Mouse (Mus musculus) C2C12 (cell line): ENCODE measurements around the gene Tnfrsf19. TPM values are rescaled to one million over a fixed set of nuclear protein-coding genes. Genes with fewer than 3 reads are reported as not detected.

Experiments used
- H3K27me3 ChIP-seq: one replicate; pipeline ENCODE4 v1.6.1; 2011; ENCODE audit not compliant: control insufficient read depth, insufficient read depth, insufficient read length
- H3K36me3 ChIP-seq: one replicate; pipeline ENCODE4 v1.6.1; 2011; ENCODE audit not compliant: control insufficient read depth, insufficient read depth
- H3K4me3 ChIP-seq: one replicate; pipeline ENCODE4 v1.5.1; 2011; ENCODE audit warnings: mild to moderate bottlenecking, control low read depth; ENCODE audit not compliant: poor library complexity, insufficient read depth, severe bottlenecking
- H3K79me2 ChIP-seq: one replicate; pipeline ENCODE4 v1.6.1; 2011; ENCODE audit not compliant: control insufficient read depth, insufficient read depth
- H3K79me3 ChIP-seq: one replicate; pipeline ENCODE4 v1.6.1; 2011; ENCODE audit warnings: low read depth, control low read depth
- H3ac ChIP-seq: one replicate; pipeline ENCODE3; 2011; ENCODE audit warnings: low read depth; ENCODE audit not compliant: control insufficient read depth, insufficient read length
- CEBPB ChIP-seq: IDR thresholded peaks from one replicate; pipeline ENCODE4 v1.6.1; 2011; ENCODE audit warnings: low read depth, mild to moderate bottlenecking, control low read depth, moderate library complexity
- CTCF ChIP-seq: IDR thresholded peaks from one replicate; pipeline ENCODE4 v1.5.1; 2011; ENCODE audit not compliant: control insufficient read depth, insufficient read depth, insufficient read length
- FOSL1 ChIP-seq: IDR thresholded peaks from one replicate; pipeline ENCODE4 v1.8.0; 2011; ENCODE audit warnings: mild to moderate bottlenecking, low read length; ENCODE audit not compliant: poor library complexity, insufficient read depth, severe bottlenecking
- MAX ChIP-seq: IDR thresholded peaks from one replicate; pipeline ENCODE4 v1.6.1; 2011; ENCODE audit warnings: mild to moderate bottlenecking, control low read depth
- MYOD1 ChIP-seq: IDR thresholded peaks from one replicate; pipeline ENCODE4 v1.6.1; 2011; ENCODE audit warnings: low read depth; ENCODE audit not compliant: control insufficient read depth, insufficient read length
- MYOG ChIP-seq: IDR thresholded peaks from one replicate; pipeline ENCODE4 v1.6.1; 2011; ENCODE audit not compliant: control insufficient read depth, insufficient read length; ENCODE audit errors: extremely low read depth
- USF1 ChIP-seq: IDR thresholded peaks from one replicate; pipeline ENCODE4 v1.6.1; 2011; ENCODE audit warnings: low read depth, mild to moderate bottlenecking, control low read depth, moderate library complexity
- polyA plus RNA-seq: library from polyadenylated mRNA; unstranded; fragments of >200 nt; fragmentation: generic; extraction: Trizol; gene quantifications from one replicate; pipeline ENCODE4 v1.2.1, GENCODE M21; 2012; ENCODE audit warnings: missing spikeins

Gene Tnfrsf19
- polyA plus RNA-seq, 1 experiment: not detected

DNA sequence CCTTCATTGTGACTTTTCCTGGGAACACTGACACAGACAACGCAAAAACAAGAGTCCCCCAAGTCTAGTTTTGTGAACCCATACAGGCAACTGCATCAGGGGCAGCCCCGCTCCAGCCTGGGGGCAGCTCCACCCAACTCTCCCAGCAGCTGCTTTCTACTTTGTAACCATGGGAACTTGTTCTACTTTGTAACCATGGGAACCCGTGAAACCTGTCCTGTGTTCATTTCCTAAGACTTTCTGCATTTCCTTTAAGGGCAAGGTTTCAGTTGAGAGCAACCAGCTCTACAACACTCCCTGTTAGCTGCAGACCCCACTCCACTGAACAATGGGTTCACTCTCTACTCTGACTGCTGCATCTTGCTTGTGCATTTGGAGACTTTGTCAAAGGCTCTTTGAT is 15.4 kb upstream of the Tnfrsf19 start:
- H3ac ChIP-seq: no peak overlapping the region
- no peak overlapping the region for H3K4me3 ChIP-seq
- no peaks in the 10 kb centered on the region for H3K36me3 ChIP-seq
- TF ChIP-seq FOSL1: no peak
- no peak for TF ChIP-seq MYOG
- no peak for TF ChIP-seq MAX
- no peak for TF ChIP-seq CEBPB
- no peak for TF ChIP-seq CTCF
- no peaks in the 10 kb centered on the region for H3K79me2 ChIP-seq
- peaks cover 24% of the 10 kb centered on the region for H3K27me3 ChIP-seq
- no peaks in the 10 kb centered on the region for H3K79me3 ChIP-seq

DNA sequence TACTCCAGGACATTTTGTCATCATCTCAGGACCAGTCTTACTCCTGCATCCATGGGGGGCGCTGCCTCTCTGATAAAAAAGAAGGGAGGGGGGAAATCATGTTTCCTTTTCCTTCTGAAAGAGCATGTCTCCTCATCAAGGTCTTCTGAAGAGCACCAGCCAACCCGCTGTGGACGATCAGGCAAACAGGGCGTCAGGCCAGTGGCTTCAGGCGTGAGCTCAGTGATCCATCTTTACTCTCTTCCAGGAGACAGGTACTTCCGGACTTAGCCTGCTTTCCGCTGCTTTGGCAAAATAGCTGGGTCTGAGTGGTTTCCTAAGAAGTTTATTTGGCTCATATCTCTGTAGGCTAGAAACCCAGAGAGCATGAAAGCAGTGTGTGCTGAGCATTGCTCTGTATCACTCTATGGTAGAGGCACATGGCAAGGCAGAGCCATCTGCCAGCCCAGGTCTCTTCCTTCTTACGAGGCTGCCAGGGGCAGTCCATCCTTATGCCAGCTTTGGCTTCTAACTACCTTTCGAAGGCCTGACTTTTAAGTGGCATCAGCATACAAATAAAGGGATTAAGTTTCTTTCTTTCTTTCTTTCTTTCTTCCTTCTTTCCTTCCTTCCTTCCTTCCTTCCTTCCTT is 13.1 kb upstream of the Tnfrsf19 start:
- H3K79me3 ChIP-seq: no peaks in the 10 kb centered on the region
- no peak for TF ChIP-seq MYOG
- no peak for TF ChIP-seq CEBPB
- TF ChIP-seq FOSL1: no peak
- no peak for TF ChIP-seq MYOD1
- no peak for TF ChIP-seq USF1
- H3ac ChIP-seq: no peak overlapping the region
- H3K27me3 ChIP-seq: peaks cover 24% of the 10 kb centered on the region
- H3K36me3 ChIP-seq: no peaks in the 10 kb centered on the region
- no peak overlapping the region for H3K4me3 ChIP-seq
- no peaks in the 10 kb centered on the region for H3K79me2 ChIP-seq

DNA sequence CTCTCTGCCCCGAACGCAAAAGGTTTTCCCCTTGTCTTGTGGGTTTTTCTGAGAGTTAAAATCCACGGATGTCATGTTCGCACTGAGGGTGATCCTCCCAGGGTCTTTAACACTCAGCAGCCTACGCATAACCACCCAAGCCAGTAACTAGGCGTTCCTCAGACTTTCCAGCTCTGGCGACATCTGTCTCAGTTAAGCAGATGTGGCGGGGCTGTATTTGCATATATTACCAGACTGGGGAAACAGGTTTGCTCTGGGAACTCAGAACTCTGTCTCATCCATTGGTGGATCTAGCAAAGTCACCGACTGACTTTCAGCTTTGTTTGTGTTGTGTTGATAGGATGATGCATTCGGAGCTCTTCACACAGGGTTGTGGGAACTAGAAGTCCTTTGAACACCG is 10.7 kb upstream of the Tnfrsf19 start:
- Histone ChIP-seq H3K79me2 (no peaks in the 10 kb centered on the region), H3K79me3 (no peaks in the 10 kb centered on the region), H3K36me3 (no peaks in the 10 kb centered on the region), H3ac (no peak overlapping the region), H3K4me3 (no peak overlapping the region), H3K27me3 (peaks cover 24% of the 10 kb centered on the region)
- no peak for TF ChIP-seq USF1
- no peak for TF ChIP-seq MAX
- TF ChIP-seq MYOD1: no peak
- TF ChIP-seq FOSL1: no peak
- TF ChIP-seq MYOG: no peak

DNA sequence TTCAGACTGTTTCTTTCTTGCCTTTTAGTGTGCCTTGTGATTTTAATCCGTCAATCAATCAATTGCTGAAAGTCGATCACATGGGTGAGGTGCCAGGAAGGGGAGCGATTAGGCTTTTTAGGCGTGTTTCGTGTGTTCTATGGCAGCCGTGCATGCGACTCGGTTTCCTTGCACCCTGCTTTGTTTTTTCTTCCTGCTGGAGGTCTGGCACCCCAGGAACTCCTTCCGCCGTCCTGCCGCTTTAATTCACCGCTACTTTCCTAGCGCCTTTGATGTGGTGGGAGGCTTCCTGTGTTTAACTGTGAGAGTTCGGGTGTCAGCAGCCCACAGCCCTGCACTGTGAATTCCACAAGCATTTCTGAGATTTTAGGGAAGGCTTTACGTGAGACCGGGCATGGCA is 10.2 kb upstream of the Tnfrsf19 start:
- no peak overlapping the region for H3K4me3 ChIP-seq
- no peaks in the 10 kb centered on the region for H3K79me3 ChIP-seq
- no peaks in the 10 kb centered on the region for H3K79me2 ChIP-seq
- H3ac ChIP-seq: no peak overlapping the region
- H3K36me3 ChIP-seq: no peaks in the 10 kb centered on the region
- peaks cover 24% of the 10 kb centered on the region for H3K27me3 ChIP-seq
- TF ChIP-seq CTCF (no peak), FOSL1 (no peak), USF1 (no peak), CEBPB (no peak), MAX (no peak), MYOD1 (no peak), MYOG (no peak)

DNA sequence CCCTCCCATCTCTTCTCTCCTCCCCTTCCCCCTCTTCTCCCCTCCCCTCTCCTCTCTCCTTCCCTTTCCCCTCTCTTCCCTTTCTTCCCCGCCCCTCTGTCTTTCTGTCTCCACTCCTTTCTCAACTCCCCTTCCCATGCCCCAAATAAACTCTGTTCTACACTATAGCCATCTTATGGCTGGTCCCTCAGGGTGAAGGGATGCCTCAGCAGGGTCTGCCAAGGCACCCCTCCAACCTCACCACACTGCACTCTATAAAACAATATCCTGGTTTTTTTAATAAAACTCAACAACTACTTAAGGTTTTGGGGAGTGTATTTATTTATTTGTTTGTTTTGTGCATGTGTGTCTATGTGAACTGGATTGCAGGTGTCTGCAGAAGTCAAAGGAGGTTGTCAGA is 9.6 kb upstream of the Tnfrsf19 start:
- no peak overlapping the region for H3ac ChIP-seq
- no peak overlapping the region for H3K4me3 ChIP-seq
- TF ChIP-seq MYOD1 (no peak), CTCF (no peak), FOSL1 (no peak), USF1 (no peak), CEBPB (no peak), MYOG (no peak), MAX (no peak)
- peaks cover 24% of the 10 kb centered on the region for H3K27me3 ChIP-seq
- H3K79me3 ChIP-seq: no peaks in the 10 kb centered on the region
- no peaks in the 10 kb centered on the region for H3K79me2 ChIP-seq
- H3K36me3 ChIP-seq: no peaks in the 10 kb centered on the region

DNA sequence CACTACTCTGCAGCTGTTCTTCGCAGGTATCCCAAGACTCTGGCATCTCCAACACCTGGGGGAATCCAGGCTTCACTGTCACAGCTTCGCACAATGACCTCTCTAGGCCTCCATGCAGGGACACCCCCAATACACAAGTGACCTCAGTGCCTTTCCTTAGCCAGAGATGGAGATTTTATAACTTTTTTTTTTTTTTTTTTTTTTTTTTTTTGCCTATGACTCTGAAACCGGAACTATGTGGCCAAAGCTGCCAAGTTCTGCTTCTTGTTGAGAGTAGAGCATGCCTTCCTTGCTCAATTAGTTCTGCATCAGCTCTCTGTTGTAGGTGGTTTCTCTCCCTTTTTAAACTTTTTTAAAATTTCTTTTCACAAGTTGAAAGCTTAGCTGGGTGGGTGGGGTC is 5.9 kb upstream of the Tnfrsf19 start:
- Histone ChIP-seq H3K36me3 (no peaks in the 10 kb centered on the region), H3K79me2 (no peaks in the 10 kb centered on the region), H3K27me3 (peaks cover 15% of the 10 kb centered on the region), H3K4me3 (no peak overlapping the region), H3K79me3 (no peaks in the 10 kb centered on the region), H3ac (no peak overlapping the region)
- TF ChIP-seq USF1 (no peak), FOSL1 (no peak), CTCF (no peak), MYOD1 (no peak), MYOG (no peak), MAX (no peak), CEBPB (no peak)
